Mouse (Mus musculus) heart, postnatal 0 days (tissue): ENCODE results near the gene Stard3nl.

Experiments
- CTCF ChIP-seq: IDR thresholded peaks from 2 replicates; pipeline ENCODE4 v1.5.1; 2016; ENCODE audit warnings: antibody characterized with exemption, control low read depth, low read depth
- EP300 ChIP-seq: IDR thresholded peaks from 2 replicates; pipeline ENCODE4 v1.6.1; 2016; ENCODE audit warnings: antibody characterized with exemption, low read depth

DNA sequence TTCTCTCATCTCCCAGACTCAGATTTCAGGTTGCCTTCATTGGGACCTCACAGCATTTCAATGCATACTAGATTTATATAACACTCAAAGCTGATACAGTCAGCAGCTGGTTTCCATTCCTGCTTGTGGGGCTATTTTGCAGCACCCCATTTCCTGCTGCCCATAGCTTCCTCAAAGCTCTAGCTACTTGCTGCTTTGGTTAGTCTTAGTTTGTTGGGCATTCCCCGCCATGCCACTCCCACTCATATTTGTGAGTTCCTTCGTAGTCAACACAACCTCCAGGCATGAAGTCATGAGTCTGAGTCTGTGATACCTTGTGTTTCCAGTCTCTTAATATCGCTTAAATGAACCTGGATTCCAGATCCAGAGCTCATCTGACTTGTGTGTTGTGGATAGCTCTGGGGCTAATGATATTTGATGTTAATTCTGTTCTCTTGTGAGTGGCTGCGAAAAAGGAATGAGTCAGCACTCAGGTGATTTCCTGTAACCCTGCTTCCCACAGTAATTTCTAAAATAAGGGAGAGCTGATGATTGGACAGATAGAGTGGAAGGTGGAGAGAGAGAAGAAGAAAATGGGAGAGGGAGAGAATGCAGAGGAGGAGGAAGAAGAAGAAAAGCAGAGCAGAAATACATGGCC, 22.4 kb upstream of the Stard3nl start:
- no peak for TF ChIP-seq CTCF
- TF ChIP-seq EP300, result no peak
